Mouse (Mus musculus): ENCODE data around the gene Vat1.
"Not testable (repeated sequence)": the region's sequence is repeated elsewhere in the genome, so short reads cannot be mapped to it uniquely, and the experiment has no call there.

Vat1 gene

GRCm38 (mm10) chr11:101465869-101466551 is at the start of gene Vat1:
TSS of gene Vat1 (minus strand) at chr11:101466230.
- DNase-seq, result peak; percentile 69

- no peak for DNase-seq
Measured at GRCm38 (mm10) chr11:101507090-101507489, 41.1 kb upstream of the Vat1 start.

GRCm38 (mm10) chr11:101506269-101506780 is 40.3 kb upstream of the Vat1 start:
- DNase-seq, result no peak

- no peak for DNase-seq
Measured at GRCm38 (mm10) chr11:101486126-101486525, 20.1 kb upstream of the Vat1 start.

- DNase-seq, result no peak
Measured at GRCm38 (mm10) chr11:101485509-101486028, 19.5 kb upstream of the Vat1 start.

DNA sequence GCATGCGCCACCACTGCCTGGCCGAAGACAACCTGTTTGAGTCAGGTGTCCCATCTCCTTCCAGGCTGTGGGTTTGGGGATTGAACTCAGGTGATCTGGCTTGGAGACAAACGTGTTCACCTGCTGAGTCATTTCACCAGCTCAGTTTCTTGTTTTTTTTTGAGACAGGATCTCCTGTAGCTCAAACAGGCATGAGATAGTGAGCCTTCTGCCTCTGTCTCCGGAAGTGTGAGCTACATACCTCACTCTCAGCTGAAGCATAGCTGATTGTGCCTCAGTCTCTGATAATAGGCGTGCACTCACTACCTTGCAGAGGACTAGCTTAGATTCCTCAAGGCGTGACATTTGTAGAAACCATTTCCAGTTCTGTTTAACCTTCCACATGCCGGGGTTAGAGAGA is 18.8 kb upstream of the Vat1 start:
- no peak for DNase-seq

DNA sequence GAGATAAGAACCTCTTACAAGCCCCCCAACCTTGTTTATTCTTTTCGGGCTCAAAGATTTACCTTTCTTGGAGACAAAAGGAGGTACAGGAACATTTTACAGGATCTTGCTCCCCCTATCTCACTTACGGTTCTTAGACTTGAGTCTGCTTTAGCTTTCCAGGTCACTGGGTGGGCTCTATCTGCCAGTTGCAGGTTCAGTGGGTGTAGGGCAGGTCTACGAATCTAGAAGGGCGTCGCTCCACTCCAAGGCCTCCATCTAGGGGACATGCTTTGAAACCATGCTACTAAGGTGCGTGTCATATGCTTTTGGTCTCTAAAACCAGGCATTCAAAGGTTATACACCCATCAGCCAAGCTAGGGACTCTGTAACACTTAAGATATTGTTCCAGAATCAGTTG is 18.2 kb upstream of the Vat1 start:
- no peak for DNase-seq

DNA sequence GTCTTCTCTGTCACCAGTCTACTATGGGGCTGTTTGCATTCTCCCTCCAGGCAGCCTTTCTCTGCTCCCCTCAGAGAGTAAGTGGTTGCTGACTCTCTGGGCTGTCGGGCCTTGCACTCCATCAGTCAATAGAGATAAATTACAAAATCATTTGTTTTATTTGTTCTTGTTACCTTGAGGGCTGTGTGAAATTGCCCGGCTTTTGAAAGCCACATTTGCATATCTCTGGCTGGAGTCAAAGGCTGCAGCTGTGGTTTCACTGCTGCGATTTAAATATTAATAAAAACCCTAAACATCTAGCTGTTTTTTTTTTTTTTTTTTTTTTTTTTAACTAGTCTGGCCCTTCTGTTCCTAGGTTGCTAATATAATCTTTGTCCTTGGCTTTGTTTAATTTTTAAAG is 17.8 kb upstream of the Vat1 start:
- no peak for DNase-seq

DNA sequence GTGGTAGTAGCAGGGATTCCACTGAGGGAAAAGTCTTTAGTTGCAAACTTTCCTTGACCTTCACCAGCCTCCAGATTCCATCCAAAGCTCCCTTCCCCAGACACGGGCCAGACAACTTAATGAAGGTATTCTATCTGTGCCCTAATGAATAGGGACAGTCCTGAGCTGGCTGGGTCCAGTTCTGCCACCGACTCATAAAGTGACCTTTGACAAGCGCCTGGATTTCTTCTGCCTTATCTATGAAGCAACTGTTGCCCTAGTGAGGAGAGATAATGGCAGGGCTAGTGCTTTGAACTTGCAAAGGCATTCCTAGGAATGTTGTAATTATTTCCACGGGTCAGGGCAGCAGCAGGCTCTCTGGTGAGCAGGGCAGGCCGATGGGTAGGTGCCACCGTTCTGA is 14.9 kb upstream of the Vat1 start:
- no peak for DNase-seq

- DNase-seq, result no peak
Measured at GRCm38 (mm10) chr11:101479171-101479635, 13.2 kb upstream of the Vat1 start.

- DNase-seq, result no peak
Measured at GRCm38 (mm10) chr11:101477552-101478211, 11.7 kb upstream of the Vat1 start.

DNA sequence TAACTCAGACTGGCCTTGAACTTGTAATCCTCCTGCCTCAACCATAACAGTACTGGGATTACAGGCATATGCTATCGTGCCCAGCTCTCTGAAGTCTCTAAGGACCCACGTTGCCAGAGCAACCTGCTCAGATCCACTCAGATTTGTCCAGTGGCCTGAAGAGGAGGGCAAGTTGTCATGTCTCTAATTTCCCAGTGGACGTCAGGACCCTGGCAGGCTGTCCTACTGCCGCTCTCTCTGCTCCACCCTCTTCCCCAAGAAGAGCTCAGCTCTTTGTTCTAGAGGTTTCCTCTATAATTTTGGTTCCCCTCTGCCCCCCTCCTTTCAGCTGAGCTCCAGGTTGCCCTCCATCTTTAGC is 11.1 kb upstream of the Vat1 start:
- no peak for DNase-seq

DNA sequence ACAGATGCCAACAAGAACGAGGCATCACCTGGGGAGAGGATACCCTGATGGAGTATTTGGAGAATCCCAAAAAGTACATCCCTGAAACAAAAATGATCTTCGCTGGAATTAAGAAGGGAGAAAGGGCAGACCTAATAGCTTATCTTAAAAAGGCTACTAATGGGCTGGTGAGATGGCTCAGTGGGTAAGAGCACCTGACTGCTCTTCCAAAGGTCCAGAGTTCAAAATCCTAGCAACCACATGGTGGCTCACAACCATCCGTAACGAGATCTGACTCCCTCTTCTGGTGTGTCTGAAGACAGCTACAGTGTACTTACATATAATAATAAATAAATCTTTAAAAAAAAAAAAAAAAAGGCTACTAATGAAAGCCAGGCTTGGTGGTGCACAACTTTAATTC is 10.3 kb upstream of the Vat1 start:
- DNase-seq, result not testable (repeated sequence)

- no peak for DNase-seq
Measured at GRCm38 (mm10) chr11:101474298-101474697, 8.3 kb upstream of the Vat1 start.

GRCm38 (mm10) chr11:101473686-101474085 is 7.7 kb upstream of the Vat1 start:
- not testable (repeated sequence) for DNase-seq

DNA sequence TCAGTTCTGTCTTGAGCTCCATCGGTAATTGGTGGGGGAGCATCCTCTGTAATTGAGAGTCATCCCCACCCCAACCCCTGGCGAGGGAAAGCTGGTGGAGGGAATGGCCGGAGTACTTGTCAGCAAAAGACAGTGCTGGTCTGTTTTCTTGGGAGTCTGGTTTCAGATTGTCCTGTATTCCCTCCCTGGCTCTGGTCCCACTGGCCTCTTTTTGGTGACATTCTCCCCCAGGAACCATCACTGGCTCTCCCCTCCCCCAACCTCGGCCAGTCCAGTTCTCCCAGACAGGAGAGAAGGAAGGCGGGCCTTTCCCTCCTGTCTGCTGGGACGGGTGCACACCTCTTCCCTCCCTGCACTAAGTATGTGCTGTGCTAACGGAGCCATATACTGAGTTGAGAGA is 6.3 kb upstream of the Vat1 start:
- no peak for DNase-seq

GRCm38 (mm10) chr11:101471926-101472325 is 5.9 kb upstream of the Vat1 start:
- no peak for DNase-seq

DNA sequence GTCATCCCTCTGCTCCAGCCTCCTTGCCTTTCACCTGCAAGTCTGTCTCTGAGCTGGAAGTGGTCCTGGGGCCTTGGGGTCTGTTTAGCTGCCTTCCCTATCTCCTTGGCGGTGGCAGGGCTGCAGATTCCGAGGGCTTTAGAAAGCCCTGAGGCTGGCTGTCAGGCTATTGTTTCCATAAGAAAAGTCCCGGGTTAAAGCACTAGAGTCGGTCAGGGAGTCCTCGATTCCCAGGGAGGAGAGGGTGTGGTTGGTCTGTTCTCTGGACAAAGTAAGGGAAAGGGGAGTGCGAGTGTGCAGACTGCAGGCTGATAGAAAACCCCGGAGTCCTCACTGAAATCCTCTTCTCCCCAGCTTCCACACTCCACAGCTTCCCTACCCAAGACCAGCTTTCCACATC is 4.2 kb upstream of the Vat1 start:
- no peak for DNase-seq

DNA sequence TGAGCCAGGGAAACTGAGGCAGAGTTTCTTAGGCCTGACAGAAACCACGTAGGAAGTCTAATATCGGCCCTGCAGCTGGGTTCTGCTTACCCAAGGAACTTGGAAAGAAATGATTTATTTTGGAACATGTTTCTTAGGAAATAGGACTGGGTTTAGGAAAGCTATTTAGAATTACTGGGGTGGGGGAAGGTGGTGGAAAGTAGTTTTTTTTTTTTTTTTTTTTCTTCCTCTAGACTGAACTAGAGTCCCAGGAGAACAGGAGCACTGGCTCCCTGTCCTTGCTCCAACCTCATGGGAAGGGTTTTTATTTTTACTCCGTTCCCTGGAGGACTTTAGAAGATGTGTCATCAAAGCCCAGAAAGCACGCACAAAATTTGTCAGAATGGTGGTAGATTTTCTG is 3.1 kb upstream of the Vat1 start:
- DNase-seq, result no peak

DNA sequence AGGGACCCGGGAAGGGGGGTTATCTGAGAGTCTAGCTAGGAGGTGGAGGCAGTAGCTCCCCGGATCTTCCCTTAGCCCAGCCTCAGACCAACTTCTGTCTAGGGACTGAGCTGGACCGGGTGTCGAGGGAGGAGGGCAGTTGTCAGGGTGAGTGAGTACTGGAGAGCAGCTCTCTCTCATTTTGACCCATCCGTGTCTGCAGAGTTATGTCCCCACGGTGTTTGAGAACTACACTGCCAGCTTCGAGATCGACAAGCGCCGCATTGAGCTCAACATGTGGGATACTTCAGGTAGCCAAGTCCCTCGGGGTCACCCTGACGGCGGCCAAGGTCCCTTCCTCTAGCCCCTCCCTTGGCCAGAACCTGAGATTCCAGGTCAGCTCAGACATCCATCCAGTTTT is 2.7 kb upstream of the Vat1 start:
- no peak for DNase-seq

DNA sequence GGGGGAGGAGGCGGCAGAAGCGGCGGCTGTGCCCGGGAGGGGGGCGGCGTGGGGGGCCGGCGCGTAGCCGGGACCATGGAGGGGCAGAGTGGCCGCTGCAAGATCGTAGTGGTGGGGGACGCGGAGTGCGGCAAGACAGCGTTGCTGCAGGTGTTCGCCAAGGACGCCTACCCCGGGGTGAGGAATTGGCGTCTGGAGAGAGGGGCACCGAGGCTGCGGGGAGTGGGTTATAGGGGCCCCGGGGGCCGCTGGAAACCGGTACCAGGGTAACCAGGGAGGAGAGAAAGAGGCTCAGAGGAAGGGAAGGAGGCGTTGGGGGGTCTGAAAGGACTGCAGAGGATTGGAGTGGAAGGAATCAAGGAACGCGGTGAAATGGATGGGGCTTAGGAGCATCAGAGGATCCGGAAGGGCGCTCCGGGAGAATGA is 2.2 kb upstream of the Vat1 start:
- DNase-seq, result no peak

DNA sequence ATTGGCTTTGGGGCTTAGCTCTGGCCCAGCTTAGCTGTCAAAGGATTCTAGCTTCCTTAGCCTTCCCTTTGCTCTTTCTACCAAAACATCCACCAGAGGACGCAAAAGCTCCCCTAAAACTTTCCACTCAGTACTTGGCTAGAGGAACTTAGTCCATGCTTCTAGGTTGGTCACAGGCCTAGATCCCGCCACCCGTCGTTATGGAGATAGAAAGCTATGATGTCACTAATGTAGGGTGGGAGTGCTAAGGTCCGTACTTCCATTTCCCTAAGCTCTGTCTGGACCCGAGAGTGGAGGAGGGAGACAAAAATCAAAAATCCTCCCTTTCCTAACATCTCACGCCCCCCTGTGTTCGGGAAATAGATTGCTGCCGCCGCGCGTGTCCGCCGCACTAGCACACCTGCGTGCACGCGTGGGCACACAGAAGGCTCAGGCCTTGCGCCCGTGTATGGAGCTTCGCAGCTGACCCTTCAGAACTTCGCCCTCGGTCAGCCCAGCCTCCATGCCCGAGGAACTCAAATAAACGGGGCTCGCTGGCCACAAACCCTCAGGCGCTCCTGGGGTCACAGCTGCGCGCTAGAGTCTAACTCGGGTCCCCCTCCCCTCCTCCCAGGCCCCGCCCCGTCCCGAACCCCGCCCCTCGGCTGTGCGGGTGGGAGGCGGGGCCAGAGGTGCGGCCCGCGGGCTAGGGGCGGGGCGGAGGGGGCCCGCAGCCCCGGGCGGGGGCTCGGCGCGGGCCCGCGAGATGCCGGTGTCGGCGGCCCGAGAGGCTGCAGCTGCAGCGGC is 1.6 kb upstream of the Vat1 start:
- DNase-seq, result peak; percentile 80

- DNase-seq, result not testable (repeated sequence)
Measured at GRCm38 (mm10) chr11:101466552-101466950, 521 bp upstream of the Vat1 start.

Data from thymus, postnatal 25 days (tissue).